Mouse (Mus musculus) heart, adult 9 months (tissue): ENCODE results near the gene Olfr917.

Experiments used
- DNase-seq, 2 experiments: peaks; one replicate each; pipeline ENCODE4 v3.0.0; 2022; ENCODE audit warnings: low spot score in 2 of 2

Olfr917 gene

GRCm38 (mm10) chr9:38665742-38666141 is at the start of gene Olfr917:
Gene Olfr917, minus strand, starts transcription at chr9:38665842.
- DNase-seq, result no peak

- DNase-seq, result no peak
Observed at GRCm38 (mm10) chr9:38674501-38674900, 8.9 kb upstream of the Olfr917 start, which contains the start of gene Olfr918. Gene Olfr918, minus strand, starts transcription at chr9:38674601.

GRCm38 (mm10) chr9:38672887-38673286 is 7.2 kb upstream of the Olfr917 start:
- DNase-seq, result no peak

- no peak for DNase-seq
Observed at GRCm38 (mm10) chr9:38659775-38660174, 5.9 kb downstream of the Olfr917 start, which contains the start of gene Olfr916. Gene Olfr916, minus strand, starts transcription at chr9:38659875.

- DNase-seq, result no peak
Observed at GRCm38 (mm10) chr9:38632406-38632805, 33.2 kb downstream of the Olfr917 start.
